Mouse (Mus musculus): ENCODE measurements around the gene Snai1.

Gene Snai1

DNA sequence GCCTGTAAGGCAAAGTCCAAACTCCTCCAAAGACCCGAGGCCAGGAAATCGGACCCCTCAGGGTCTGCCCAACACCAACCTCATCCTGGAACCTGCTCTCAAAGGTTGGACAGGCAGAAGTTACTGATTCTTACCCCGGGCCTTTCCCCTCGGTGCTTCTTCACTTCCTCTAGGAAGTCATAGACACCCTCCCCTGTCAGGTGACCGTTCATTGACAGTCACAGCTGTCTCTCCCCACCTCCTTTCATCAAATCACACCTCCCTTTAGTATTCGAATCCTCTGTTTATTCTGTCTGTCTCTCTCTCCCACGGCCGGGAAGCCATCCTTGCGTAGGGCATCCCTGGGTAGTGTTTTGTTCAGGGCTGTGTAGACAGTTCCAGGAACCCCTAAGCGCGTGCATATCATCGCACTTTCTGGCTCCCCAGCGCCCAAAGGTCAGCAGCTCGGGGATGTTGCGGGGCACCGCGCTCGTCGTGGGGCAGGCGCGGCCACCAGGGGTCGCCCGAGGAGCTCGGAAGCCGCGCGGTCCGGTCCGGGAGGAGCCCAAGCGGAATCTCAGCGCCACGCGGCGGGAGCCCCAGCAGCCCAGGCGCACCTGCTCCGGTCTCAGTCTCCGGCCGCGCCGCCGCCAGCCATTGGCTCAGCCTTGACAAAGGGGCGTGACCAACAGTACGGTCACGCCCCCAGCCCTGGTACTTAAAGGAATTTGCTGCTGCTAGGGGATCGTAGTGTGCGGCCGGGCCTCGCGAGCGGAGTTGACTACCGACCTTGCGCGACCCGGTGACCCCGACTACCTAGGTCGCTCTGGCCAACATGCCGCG lies at the start of gene Snai1:
TSS of gene Snai1 (plus strand) at position 720 of the 822 bp plus-strand sequence.
- DNase-seq (ENCODE audit: low spot score in 2 of 2), result peak; percentile 66 to 70

DNA sequence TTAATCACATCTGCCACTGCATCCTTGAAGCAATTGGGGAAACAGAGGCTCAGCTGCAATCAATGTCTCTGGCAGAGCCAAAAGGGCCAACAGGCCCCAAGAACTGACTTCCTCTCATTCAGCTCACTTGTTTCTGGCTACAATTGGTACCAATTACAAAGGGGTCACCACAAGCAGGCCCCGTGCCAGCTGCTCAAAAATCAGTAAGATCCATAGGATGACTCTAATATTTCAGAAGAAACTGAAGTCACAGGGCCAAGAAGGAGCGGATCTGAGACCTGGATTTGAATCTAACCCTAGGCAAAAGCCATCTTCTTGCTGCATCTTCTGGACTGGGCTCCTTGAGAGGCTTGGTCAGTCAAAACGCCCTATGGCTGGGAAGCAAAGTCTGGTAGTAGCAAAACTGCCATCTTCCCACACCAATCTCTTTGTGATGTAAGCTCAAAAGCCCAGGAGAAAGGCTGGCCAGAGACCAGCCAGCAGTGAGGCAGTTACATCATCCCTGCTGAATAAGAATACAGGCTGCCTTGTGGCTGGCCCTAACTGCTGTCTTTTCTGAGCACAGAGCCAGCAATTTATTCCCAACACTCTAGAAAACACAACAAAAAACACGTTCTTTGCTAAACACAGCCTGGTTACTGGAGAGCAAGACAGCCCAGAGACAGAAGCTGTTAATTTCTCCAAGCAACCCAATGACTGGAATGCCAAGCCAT lies 47.0 kb upstream of the Snai1 start:
- DNase-seq (ENCODE audit: low spot score in 2 of 2), result peak; percentile 39 to 64

DNA sequence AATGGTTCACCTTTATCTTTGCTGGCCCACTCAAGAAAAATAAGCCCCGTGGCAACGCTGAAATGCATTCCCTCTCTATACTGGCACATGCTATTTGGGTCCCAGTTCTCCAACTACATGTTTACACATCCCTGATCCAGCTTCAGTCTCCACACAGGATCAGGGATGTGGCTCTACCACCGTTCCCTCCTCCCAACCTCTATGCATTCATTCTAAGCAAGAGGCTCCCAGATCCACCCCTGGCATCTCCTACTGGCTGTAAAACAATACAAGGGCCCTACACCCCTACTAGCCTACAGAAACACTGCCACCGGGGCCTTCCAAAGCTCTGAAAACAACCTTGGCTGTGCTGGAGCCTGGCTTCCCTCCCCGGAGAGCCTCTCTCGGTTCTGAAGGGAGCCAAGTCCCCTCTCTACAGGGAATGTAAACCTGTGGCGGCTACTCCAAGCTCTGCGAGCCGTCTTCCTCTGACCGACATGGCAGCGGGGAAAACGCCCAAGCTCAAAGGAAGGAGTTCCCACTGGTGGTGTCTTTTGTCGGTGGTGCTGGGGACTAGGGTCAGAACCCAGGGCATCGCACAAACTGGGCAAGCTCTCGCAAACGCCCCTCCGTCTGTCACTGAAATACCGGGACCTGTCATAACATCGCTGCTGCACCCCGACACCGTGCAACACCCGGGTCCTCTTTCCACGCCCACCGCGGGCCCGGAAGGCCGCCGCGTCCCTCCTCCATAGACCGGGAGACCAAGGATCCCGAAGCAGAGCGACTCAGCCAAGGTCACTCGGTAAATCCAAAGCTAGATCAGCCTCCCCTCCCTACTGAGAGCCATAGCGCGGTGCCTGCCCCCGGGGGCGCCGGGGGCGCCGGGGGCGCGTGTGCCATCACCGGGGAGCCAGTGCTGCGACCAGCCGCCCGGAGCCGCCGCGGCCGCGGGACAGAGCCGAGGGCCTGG lies 46.0 kb upstream of the Snai1 start, which contains the start of gene Rnf114:
TSS of gene Rnf114 (plus strand) at position 889 of the 952 bp plus-strand sequence.
- DNase-seq (ENCODE audit: low spot score in 2 of 2), result no peak

DNA sequence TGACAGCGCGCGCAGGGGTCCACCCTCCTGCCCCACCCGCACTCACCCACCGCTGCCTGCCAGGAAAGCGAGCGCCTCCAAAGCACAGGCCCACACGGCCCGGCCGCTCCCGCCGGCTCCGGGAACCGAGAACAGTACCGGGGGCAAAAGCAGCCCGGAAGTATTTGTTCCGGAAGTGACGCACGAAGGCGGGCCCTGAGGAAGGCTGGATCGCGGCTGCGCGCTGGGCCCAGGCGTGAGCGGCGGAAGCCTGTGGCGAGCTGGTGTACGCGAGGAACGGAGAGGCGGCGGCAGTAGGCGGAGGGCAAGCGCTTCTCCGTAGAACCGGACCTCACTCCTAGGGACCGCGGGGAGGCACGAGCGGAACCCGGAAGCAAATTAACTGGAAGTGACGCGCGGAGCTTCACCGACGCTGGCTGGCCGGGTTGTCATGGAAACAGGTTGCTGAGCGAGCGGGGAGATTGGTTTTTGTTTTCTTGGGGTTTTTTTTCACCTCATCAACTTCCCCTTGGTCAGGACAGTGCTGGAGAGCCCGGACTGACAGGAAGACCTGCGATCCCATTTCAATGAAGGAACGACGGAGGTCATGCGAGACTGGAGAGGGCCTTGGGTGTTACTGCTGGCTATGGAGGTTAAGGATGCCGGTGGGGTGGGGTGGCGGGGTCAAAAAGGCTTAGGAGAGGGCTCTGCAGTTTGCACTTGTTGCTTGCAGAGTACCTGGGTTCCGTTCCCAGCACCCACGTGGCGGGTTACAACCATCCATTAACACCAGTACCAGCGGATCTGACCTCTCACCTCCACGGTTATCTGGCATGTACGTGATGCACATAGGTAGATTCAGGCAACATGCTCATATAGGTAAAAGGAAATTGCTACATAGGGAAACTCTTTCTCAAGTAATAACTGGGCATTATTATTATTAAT lies 45.0 kb upstream of the Snai1 start, which contains the start of gene Spata2:
TSS of gene Spata2 (minus strand) at position 175 of the 924 bp plus-strand sequence.
- DNase-seq (ENCODE audit: low spot score in 2 of 2), result peak; percentile 88 to 89

DNA sequence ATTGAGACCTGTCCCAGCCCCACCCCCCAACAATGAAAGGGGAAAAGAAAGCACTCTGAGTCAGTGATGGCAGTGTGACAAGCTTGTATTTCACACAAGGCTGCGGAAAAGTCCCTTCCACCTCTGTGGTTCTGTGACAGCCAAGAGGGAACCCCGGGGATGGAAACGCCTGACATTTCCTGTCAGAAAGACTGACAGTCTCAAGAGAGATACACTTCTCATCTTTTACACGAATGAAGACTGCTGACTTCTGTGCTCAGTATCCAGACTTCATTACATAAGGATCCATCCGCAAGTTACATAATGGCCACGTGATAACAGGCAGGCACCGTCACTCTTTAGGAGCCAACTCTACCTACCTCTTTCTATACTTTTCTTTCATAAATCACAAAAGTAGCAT lies 41.6 kb upstream of the Snai1 start:
- DNase-seq (ENCODE audit: low spot score in 2 of 2), result no peak

DNA sequence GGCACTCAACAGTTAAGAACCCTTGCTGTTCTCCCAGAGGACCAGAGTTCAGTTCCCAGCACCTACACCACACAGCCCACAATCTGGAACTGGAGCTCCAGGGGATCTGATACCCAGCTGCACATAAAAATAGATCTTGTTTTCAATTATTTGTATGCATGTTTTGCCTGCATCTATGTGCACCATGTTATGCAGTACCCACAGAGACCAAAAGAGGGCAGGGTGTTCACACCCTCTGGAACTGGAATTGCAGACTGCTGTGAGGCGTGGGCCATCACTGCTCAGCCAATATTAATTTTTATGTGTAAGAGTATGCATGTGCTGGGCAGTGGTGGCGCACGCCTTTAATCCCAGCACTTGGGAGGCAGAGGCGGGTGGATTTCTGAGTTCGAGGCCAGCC lies 40.7 kb upstream of the Snai1 start:
- no peak for DNase-seq (ENCODE audit: low spot score in 2 of 2)

DNA sequence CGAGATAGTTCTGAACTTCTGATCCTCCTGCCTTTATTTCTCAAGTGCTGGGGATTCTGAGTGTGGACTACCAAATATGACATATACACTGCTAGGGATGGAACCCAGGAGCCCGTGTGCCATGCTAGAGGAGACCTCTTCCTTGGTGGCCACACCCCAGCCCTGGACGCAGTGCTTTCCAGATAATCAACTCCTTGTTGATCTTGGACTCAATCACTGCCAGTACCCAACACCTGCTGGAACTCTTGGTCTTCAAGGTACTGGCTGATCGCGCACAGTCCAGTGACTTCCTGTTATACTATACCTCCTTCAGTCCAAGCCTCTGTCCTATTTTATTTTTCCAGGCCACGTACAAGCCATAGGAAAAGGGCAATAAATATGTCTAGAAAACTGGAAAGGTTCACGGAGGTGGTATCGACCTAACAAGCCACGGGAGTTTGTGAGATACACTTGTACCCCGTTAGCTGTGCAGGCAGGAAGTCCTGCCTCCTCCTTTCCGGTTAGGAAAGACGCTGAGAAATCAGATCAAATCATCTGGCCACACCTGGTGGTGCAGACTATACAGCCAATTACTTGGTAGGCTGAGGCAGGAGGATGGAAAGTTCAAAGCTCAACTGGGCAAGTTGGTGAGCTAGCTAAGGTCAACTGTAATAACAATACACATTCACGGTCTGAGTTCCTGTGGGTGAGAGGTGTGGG lies 35.3 kb upstream of the Snai1 start:
- DNase-seq (ENCODE audit: low spot score in 2 of 2), result no peak

DNA sequence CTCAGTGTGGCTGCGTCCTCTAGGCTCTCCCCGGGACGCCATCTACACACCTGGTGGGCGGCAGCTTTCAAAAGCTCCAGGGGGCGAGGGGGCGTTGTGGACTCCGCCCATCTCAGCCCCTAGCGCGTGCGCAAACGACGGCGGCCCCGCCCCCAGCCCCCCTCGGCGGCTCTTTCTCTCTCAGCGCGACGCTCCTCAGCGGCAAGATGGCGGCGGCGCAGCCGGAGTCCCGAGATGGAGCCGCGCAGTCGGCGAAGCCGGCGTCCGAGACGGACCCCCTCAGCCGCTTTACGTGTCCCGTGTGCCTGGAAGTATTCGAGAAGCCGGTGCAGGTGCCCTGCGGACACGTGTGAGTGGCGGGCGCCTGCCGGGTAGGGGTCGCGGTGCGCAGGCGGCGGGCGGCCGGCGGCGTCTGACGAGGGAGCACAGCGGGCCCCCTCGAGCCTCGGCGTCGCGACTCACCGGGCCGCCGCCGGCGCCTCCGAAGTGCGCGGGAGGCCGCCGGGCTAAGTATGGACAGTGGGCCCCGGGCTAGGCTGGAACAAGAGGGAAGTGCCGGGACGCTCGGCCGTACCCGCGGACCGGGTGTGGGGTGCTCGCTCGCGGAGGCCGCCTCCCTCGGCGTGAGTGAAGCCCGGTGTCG lies 34.6 kb upstream of the Snai1 start:
- peak; percentile 75 to 82 for DNase-seq (ENCODE audit: low spot score in 2 of 2)

DNA sequence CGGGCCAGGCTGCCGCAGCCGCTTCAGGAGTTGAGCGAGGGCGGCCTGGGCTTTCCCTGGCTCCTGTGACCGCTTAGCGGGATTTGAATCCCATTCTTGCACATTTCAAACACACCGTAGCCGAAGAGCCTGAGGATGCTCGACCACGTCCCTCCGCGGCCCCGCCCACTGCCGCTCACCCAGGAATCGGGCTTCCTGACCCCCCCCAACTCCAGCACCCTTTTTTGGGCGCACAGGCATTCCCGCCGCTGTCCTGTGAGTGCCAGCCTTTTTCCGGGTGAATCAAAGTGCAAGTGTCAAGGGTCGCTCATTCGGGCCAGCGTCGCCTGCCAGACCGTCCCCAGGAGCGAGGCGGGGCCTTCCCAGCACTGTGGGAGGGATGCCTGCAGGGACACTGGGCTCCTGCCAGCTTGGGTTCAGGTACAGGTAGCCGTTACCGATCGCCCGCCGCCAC lies 34.1 kb upstream of the Snai1 start:
- DNase-seq (ENCODE audit: low spot score in 2 of 2), result no peak

DNA sequence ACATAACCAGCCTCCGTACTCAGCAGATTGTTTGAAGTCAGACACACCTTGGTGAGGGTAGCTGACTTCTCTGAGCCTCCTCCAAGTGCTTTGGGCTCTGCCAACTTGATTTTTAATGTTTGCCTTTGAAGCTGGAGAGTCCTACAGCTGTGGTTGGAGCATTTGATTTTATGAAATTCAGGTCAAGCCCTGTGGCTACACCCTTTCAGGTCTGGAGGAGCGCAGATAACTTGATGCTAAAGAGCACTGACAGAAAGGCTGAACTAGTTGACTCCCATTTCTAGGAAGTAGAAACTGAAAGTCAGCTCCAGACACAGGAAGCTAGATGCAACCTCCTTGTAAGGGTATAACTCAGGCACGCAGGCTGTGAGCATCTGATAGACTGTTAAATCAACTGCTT lies 32.9 kb upstream of the Snai1 start:
- no peak for DNase-seq (ENCODE audit: low spot score in 2 of 2)

DNA sequence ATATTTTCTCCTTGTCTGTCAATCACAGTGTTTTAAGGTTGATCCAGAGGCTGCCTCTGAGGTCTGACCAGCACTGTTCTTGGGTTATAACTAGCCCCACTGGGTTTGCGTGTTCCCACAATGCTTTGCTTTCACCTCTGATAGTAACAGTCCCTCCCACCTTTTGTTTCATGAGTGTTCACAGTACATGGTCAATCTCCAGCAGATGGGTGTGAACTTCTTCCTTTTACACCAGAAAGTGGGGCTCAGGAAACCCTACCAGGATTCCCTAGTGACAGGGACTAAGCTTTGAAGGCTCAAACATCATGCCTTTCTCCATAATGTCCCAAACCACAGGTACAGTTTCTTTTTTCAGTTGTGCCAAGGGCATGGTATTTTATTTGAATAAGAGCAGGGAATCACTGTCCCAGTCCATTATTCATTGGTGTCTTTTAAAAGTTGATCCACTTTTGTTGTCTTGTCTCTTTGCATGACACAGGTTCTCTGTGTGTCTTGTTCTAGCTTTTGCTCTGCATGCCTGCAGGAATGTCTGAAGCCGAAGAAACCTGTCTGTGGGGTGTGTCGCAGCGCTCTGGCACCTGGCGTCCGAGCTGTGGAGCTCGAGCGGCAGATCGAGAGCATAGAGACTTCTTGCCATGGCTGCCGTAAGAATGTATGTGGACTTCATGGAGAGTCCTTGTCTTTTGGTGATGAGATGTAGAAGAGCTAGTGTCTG lies 31.3 kb upstream of the Snai1 start:
- no peak for DNase-seq (ENCODE audit: low spot score in 2 of 2)

DNA sequence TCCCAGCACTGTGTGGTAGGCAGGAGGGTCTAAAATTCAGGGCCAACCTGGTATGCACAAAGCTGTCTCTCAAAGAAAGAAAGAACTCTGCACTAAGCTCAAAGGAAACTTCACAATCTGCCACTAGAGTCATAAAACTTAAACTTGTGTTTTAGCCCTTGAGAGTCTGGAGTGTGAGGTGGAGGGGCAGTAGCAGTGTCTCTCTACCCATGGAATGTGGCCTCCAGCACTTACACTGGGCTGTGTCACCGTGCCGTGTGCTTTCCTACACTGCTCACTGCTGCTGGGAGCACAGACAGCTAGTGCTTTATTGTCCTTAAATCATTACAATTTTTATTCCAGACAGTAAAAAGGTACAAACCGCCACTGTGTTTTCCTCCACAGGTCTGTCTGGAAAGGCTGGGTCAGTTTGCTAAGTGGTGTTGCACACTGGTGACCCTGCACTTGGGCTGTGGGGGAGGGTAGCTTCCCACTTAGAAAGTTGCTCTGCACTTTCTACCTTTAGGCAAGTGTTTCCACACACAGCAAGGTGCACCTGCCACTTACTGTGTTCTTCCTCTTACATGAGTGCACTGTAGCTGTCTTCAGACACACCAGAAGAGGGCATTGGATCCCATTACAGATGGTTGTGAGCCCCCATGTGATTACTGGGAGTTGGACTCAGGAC lies 30.1 kb upstream of the Snai1 start:
- DNase-seq (ENCODE audit: low spot score in 2 of 2), result no peak

DNA sequence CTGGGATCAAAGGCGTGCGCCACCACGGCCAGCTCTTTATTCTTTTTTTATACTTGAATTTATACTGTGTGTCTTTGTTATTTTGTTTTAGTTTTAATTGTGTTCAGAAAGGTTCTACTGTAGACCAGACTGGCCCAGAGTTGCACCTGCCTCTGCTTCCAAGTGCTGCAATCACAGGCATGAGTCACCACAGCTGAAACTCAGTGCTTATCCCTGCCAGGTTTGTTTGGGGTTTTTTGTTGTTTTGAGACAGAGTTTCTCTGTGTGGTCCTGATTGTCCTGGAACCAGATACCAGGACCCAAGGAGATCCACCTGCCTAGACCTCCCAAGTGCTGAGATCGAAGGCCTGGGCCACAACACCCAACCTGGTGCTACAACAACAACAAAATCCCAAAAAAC lies 29.4 kb upstream of the Snai1 start:
- no peak for DNase-seq (ENCODE audit: low spot score in 2 of 2)

DNA sequence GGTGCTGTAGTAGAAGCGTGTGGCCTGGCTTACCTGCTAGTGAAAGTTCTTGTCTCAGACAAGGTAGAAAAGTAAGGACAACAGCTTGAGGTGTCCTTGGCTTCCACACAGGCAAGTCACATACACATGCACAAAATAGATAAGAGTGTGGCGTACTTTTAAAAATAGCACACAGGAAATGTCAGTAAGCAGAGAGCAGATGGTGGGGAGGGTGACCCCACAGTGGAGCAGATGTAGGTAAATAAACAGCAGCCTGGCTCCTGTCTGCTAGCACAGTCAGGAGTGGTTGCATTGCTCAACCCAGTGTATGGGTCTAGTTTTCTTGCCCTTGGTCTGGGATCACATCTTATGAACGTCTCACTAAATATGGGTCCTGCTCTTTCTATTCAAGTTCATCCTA lies 27.5 kb upstream of the Snai1 start:
- DNase-seq (ENCODE audit: low spot score in 2 of 2), result no peak

DNA sequence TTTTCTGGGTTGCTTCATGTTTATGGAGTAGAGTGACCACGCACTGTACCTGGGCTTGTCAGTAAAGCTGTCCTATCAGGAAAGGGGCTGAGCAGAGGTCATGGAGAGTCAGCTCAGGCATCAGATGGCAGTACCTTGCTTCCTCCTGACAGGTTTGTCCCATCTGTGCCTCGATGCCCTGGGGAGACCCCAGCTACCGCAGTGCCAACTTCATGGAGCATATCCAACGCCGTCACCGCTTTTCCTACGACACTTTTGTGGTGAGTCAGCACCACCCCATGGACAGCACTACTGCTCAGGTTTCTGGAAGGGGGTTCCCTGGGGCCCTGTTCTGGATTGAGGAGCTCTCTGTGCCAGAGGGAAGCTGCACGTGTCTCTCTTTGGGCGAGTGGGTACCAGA lies 25.6 kb upstream of the Snai1 start:
- no peak for DNase-seq (ENCODE audit: low spot score in 2 of 2)

DNA sequence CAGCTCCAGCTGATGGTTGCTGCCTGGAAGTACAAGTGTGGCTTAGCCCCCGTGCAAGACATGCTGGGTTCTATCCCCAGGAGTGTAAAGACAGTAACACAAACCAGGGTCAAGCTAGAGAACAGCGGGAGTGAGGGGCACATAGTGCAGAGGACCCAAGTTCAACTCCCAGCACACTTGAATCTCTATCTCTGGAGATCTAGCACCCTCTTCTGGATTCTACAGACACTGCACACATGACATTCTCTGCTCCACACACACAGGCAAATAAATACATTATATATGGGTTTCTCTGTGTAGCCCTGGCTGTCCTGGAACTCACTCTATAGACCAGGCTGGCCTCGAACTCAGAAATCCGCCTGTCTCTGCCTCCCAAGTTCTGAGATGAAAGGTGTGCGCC lies 25.0 kb upstream of the Snai1 start:
- DNase-seq (ENCODE audit: low spot score in 2 of 2), result no peak

DNA sequence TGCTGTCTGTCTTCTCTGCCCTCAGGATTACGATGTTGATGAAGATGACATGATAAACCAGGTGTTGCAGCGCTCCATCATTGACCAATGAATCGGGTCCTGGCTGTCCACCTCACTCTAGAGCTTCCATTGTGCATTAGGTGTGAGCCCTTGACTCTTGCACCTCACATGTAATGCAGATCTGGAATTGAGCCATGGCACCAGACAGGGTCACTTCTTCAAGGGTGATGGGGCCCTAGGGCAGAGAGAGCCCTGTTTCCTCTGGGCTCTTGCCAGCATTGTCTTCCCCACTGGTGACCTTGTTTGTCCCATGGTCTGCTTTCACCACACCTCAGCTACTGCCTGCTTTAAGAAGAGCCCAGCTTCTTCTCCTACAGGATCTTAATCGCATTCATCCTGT lies 23.4 kb upstream of the Snai1 start:
- DNase-seq (ENCODE audit: low spot score in 2 of 2), result no peak

DNA sequence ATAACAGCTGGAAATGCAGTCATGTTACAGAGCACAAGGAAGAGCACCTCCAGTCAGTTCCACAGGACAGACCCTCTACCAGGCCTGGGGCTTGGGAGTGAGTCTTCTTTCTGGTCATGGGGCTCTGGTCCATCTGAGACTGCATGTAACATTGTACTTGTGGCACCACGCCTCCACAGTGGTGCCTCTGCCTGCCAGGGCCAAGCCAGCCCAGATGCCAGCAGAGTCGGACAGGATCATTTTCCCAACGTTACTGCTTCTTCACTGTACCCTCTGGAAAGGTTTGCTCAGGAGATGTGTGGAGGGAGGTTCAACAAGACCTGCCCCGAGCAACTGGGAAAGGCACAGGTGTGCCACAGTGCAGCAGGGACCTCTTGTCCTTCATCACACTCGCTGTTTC lies 22.3 kb upstream of the Snai1 start:
- DNase-seq (ENCODE audit: low spot score in 2 of 2), result no peak

Data from frontal cortex, postnatal 14 days (tissue).